Mouse (Mus musculus): ENCODE measurements around the gene Fez1. TPM values are rescaled to one million over a fixed set of nuclear protein-coding genes. Genes with fewer than 3 reads are reported as not detected.

Gene Fez1
- total RNA-seq (2017), result 2.0 TPM in 1 of 3 replicates, not detected in the others

DNA sequence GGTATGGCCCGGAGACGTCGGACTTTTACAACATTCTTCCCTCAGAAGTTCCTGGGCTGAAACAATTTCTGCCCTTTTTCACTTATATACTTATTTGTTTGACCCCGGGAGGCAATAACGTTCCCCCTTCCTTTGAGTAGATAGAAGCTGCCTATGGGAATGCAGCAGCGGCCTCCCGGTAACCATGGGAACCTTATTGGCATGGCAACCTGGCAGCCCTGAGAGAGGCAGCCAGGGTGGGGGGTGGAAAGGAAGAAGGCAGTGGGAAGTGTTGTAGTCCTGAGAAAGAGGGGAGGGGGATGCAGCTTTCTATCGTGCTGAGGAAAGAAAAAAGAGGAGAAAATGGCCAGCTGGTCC, at the start of gene Fez1:
Fez1 (plus strand) TSS at position 221 of the 357 bp plus-strand sequence.
- no peak for ATAC-seq (replicated peaks; ENCODE audit: insufficient number of reproducible peaks, low FRiP score, low TSS enrichment, poor library complexity, severe bottlenecking)

DNA sequence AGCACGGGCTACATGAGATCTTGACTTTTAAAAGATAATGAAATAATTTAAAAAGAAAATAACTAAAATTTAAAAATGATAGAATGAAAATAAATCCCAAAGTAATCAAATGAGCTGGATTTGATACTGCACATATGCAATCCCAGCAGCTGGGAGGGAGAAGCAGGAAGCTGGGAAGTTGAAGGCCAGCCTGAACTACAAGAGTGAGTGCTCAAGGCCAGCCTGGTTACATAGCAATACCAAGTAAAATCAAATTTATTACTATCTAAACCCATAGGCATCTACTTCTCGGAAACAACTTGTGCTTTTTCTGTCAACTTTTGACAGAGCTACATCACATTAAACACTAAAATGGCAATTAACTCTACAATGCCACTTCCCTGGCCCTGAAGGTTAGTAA, 37.7 kb upstream of the Fez1 start:
- ATAC-seq (replicated peaks; ENCODE audit: insufficient number of reproducible peaks, low FRiP score, low TSS enrichment, poor library complexity, severe bottlenecking), result no peak

- ATAC-seq (replicated peaks; ENCODE audit: insufficient number of reproducible peaks, low FRiP score, low TSS enrichment, poor library complexity, severe bottlenecking), result no peak
These were observed 29.5 kb upstream of the Fez1 start for GRCm38 (mm10) chr9:36792191-36792590.

DNA sequence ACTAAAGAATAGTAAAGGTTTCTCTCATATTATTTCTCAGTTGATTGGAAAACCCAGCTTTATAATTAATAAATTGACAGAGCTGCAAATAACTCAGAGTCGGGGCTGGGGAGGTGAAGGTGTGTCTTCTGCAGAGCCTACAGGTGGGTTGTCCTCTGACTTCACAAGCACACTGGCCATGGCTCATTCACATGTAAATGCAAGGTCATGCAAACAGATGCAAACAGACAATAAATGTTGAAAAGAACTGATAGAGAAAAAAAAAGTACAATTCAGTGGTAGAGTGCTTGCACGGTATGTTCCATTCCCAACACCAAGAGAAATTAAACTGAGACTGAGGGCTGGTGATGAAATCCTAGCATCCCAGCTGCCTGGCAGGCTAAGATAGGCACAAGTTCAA, 27.2 kb upstream of the Fez1 start:
- no peak for ATAC-seq (replicated peaks; ENCODE audit: insufficient number of reproducible peaks, low FRiP score, low TSS enrichment, poor library complexity, severe bottlenecking)

DNA sequence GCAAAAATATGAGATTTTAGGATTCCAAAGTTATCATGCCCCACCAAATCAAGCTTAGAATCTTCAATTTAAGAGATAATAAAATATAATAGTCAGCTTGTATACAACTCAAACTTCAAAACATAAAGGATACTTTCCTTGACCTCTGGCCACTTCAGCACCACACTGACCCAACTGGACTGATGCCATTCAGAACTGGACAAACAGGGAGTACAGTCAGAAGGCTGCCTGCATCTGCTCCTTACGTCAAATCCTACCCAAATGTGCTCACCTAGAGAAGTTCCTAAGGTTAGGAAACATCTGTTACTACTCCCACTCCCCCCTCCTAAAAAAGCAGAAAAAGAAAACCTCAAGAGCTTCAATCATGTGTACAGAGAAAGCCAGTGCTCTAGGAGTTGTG, 26.1 kb upstream of the Fez1 start:
- no peak for ATAC-seq (replicated peaks; ENCODE audit: insufficient number of reproducible peaks, low FRiP score, low TSS enrichment, poor library complexity, severe bottlenecking)

DNA sequence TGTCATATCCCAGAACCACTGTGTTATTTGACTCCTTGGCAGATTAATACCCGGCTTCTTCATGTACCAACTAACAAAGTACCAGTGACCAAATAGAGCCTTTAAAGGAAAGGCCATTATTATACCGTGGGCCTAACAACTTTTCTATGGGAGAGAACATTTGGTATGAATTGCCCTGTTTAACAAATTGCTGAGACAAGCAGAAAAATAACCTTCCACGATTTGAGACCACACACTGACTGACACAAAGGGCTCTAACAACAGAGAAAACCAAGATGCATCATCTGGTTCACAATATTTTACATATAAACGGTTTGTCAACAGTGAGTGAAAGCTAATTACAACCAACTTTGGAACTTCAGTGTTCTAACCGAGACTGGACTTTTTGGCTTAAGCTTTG, 25.4 kb upstream of the Fez1 start:
- ATAC-seq (replicated peaks; ENCODE audit: insufficient number of reproducible peaks, low FRiP score, low TSS enrichment, poor library complexity, severe bottlenecking), result no peak

DNA sequence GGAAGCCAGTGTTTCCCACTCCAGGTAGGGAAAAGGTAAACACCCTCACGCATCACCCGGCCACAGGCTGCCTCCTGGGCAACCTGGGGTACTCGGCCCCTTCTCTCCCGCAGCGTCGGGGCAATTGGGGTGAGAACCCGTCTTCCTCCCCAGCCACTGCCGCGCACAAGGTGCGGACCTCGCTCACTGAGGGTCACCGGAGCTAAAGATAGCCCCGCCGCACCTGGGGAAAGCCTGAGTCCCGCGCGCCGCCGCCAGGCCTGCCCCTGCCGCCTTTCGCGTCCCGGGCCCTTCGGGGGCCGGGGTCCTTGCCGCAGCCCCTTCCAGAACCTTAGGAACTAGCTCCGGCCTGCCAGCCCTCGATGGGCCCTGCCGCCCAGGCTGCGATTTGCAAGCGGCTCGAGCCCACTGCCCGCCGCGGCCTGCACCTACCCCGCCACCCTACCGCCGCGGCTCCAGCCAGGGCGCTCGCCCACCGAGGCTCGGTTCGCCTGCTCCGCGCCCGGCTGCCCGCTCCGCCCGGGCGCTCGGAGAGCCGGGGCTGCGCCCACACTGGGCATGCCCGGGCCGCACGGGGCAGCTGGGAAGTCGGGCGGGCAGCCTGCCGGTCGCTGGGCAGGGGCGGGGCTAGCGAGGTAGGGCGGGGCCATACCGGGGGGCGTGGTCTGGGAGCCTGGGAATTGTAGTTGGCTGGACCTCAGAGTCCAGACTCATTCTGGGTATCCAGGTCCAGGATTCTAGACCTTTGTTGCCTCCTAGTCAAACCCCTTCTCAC, 24.7 kb upstream of the Fez1 start, which contains the start of gene Ei24:
Ei24 (minus strand) TSS at position 613 of the 775 bp plus-strand sequence.
- peak; percentile 79 for ATAC-seq (replicated peaks; ENCODE audit: insufficient number of reproducible peaks, low FRiP score, low TSS enrichment, poor library complexity, severe bottlenecking)

GRCm38 (mm10) chr9:36801961-36802360, 19.7 kb upstream of the Fez1 start:
- no peak for ATAC-seq (replicated peaks; ENCODE audit: insufficient number of reproducible peaks, low FRiP score, low TSS enrichment, poor library complexity, severe bottlenecking)

GRCm38 (mm10) chr9:36802951-36803350, 18.7 kb upstream of the Fez1 start:
- ATAC-seq (replicated peaks; ENCODE audit: insufficient number of reproducible peaks, low FRiP score, low TSS enrichment, poor library complexity, severe bottlenecking), result no peak

- ATAC-seq (replicated peaks; ENCODE audit: insufficient number of reproducible peaks, low FRiP score, low TSS enrichment, poor library complexity, severe bottlenecking), result no peak
These were observed 18.3 kb upstream of the Fez1 start for GRCm38 (mm10) chr9:36803386-36803785.

- ATAC-seq (replicated peaks; ENCODE audit: insufficient number of reproducible peaks, low FRiP score, low TSS enrichment, poor library complexity, severe bottlenecking), result no peak
These were observed 17.7 kb upstream of the Fez1 start for GRCm38 (mm10) chr9:36803926-36804325.

GRCm38 (mm10) chr9:36805256-36805975, 16.2 kb upstream of the Fez1 start:
- ATAC-seq (replicated peaks; ENCODE audit: insufficient number of reproducible peaks, low FRiP score, low TSS enrichment, poor library complexity, severe bottlenecking), result no peak

- no peak for ATAC-seq (replicated peaks; ENCODE audit: insufficient number of reproducible peaks, low FRiP score, low TSS enrichment, poor library complexity, severe bottlenecking)
These were observed 13.4 kb upstream of the Fez1 start for GRCm38 (mm10) chr9:36808126-36808785.

DNA sequence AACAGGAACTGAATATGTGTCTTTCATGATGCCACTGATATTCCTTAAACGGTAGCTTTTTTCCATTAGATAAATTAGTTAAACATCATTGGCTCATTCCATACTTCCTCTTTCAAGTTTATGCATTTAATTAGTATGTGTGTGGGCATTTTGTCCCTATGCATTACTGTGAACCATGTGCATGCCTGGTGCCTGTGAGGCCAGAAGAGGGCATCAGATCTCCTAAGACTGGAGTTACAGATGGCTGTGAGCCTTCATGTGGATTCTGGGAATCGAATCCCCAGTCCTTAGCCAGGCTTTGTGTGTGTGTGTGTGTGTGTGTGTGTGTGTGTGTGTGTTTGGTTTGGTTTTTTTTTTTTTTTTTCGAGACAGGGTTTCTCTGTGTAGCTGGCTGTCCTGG, 7.2 kb upstream of the Fez1 start:
- ATAC-seq (replicated peaks; ENCODE audit: insufficient number of reproducible peaks, low FRiP score, low TSS enrichment, poor library complexity, severe bottlenecking), result no peak

GRCm38 (mm10) chr9:36818905-36819304, 2.8 kb upstream of the Fez1 start:
- no peak for ATAC-seq (replicated peaks; ENCODE audit: insufficient number of reproducible peaks, low FRiP score, low TSS enrichment, poor library complexity, severe bottlenecking)

DNA sequence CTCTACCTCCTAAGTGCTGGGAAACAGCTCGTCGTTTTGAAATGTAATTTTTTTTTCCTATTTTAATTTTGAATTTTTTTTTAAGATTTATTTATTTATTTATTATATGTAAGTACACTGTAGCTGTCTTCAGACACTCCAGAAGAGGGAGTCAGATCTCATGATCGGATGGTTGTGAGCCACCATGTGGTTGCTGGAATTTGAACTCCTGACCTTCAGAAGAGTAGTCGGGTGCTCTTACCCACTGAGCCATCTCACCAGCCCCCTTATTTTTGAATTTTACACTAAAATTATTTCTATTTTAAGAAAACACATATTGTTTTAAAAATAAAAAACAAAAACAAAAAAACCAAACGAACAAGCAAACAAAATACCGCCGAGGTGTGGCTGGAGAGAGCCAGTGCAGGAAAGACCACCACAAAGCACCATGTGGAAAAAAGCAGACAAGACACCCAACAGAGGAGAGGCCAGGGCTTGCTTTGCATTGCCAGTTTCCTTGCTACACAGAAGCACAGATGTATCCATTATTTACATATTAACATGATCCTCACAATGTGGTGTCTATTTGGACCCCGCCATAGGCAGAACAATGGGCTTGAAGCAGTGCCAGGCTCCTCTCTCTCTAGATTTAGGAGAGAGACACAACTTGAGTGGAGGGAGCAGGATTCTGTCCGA, 558 bp upstream of the Fez1 start:
- no peak for ATAC-seq (replicated peaks; ENCODE audit: insufficient number of reproducible peaks, low FRiP score, low TSS enrichment, poor library complexity, severe bottlenecking)

- no peak for ATAC-seq (replicated peaks; ENCODE audit: insufficient number of reproducible peaks, low FRiP score, low TSS enrichment, poor library complexity, severe bottlenecking)
These were observed 360 bp downstream of the Fez1 start for GRCm38 (mm10) chr9:36822024-36822423.

DNA sequence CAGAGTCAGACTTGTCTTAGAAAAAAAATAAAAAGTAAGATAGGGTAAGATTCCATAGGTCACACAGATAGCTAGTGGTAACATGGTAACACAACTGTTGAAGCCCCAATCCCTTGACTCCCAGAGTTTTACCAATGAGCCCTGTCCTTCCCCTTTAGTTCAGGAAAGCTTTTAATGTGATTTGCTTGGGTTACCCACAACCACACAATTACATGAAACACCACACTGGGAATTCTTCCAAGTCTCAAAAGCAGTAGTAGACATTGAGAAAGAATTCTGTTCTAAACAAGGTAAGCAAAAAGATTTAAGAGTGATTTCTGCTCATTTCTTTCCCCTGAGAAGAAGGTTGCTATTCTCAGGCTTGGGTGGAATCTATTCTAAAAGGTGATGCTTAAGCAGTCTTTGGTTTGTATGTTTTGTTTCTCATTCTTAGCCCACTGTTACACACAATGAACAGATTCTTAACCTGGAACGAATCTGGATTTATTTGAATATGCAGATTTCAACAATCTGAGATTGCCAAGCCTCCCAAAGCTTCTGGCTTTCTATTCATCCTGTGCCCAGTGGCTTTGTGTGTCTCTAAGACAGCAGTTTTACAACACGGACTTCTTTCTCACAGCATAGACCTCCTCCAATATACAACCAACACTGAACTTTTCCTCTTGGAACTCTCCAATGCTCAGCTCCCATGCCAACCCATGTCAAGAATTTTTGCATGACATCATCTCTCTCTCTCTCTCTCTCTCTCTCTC, 5.1 kb downstream of the Fez1 start:
- no peak for ATAC-seq (replicated peaks; ENCODE audit: insufficient number of reproducible peaks, low FRiP score, low TSS enrichment, poor library complexity, severe bottlenecking)

DNA sequence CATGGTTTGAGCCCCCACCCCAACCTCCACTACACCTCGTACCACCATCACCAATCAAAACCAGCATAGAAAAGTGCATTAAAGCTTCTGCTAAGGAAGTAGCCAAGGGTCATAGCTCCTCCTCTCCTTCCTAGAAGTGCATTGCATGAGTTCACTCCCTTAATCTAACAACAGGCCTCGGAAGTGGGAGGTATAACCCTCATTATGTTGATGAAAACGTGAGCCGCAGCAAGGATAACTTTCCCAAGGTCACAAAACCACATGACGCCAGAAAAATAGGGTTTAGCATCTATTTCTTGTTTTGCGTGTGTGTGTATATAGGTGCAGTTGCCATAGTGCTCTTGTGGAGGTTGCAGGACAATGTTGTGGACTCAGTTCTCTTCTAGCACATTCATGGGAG, 9.7 kb downstream of the Fez1 start:
- no peak for ATAC-seq (replicated peaks; ENCODE audit: insufficient number of reproducible peaks, low FRiP score, low TSS enrichment, poor library complexity, severe bottlenecking)

Data from monocyte, adult 5-6 weeks (primary cell).